Mouse (Mus musculus) right cerebral cortex, postnatal 36 days (tissue): ENCODE results near the gene Osbpl6.

Experiments
- DNase-seq, 2 experiments: peaks; one replicate each; pipeline ENCODE4 v3.0.0; 2022; ENCODE audit warnings: low spot score in 2 of 2, mixed read lengths in 1 of 2

The Osbpl6 gene

DNA sequence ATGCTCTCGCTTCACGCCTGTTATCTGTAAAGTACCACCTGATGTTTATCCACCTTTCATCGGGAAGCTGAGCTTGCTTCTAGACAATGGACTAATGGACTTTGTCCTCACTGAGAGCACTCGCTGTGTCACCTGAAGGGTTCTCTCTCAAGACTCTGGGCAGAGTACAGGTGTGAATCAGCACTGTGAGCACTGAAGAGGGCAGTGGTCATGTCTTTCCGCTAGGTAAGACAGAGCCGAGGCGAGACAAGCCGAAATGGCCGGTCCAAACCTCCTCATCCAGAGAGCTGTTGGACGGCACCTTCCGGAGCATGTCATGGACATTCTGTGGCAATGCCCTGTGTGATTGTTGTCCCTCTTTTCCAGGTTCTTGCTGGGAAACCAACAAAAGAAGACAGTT, 92.6 kb downstream of the Osbpl6 start:
- no peak for DNase-seq

GRCm38 (mm10) chr2:76504122-76504839, 98.0 kb downstream of the Osbpl6 start:
- DNase-seq, result no peak

GRCm38 (mm10) chr2:76504989-76505388, 98.7 kb downstream of the Osbpl6 start:
- DNase-seq, result no peak

GRCm38 (mm10) chr2:76511281-76511721, 105.0 kb downstream of the Osbpl6 start:
- DNase-seq, result no peak

- DNase-seq, result no peak
Measured at GRCm38 (mm10) chr2:76512133-76512532, 105.8 kb downstream of the Osbpl6 start.

DNA sequence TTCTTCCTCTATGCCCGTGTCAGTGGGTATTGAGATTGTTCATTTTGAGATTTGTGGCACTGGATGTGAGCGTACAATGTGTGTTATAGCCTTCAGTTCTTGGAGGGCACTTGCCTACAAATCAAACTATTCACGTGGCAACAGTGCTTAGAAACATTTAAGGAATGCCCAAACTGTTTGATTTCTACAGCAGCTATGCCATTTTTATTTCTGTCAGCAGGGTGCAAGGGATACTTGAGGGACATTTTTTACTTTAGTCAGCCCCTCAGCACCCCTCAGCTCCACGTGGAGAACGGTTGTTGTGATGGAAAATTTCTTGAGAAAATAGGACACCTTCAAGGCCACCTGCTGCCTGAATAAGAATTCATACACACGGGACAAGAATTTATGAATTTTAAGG, 106.6 kb downstream of the Osbpl6 start:
- no peak for DNase-seq

DNA sequence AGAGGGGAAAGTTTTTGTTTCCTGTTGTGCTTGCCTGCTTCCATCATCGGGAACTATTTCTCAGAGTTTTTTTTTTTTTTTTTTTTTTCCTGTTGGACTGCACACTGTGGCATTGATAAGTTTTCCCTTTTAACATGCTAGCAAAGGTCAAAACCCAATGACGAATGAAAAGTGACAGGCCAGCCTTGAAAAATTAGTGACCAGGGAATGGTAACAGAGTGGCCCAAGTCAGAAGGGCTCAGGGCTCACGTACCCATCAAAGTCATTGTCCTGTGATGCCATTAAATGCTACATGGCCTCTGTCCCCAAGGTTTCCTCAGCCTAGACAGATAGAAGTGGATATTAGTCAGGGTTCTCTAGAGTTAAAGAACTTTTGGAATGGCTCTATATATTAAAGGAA, 107.0 kb downstream of the Osbpl6 start:
- no peak for DNase-seq

GRCm38 (mm10) chr2:76517471-76517870, 111.2 kb downstream of the Osbpl6 start:
- DNase-seq, result no peak

DNA sequence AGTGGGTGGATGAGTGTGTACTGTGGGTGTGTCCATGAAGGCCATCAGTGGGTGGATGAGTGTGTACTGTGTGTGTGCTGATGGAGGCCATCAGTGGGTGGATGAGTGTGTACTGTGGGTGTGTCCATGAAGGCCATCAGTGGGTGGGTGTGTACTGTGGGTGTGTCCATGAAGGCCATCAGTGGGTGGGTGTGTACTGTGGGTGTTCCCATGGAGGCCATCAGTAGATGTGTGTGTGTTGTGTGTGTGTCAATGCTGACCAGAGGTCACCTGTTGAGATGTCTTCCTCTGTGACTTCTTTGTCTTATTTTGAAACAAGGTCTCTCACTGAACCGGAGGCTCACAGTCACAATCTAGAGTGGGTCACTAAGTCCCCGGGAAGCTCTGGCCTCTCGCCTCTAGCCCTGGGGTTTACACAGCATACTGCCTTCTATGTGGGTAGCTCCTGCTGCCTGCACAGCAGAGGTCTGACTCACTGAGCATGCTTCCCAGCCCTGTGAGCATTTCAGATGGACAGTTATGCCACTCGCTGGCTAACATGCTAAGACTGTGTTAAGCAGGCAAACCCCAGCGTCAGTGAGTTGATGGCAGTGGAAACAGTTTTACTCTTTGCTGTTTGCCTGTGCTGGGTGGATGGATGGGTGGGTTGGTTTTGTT, 112.2 kb downstream of the Osbpl6 start:
- no peak for DNase-seq

DNA sequence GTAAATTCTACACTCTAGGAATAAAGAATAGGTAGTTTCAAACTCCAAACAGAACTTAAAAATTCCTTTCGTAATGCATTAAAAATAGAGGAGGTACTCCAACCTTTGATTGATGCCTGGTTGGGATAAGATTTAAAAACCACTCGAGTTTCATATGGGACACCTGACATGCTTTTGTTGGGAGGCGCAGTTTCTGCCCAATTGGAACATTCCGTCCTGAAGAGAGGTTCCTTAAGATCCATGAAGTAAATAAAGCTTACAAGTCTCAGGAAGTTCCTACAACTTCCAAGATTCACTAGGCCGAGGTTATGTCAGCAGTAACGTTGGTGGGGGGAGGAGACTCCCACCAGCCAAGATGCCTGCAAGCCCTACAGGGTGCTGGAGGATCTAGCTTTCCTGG, 115.3 kb downstream of the Osbpl6 start:
- DNase-seq, result no peak

- no peak for DNase-seq
Measured at GRCm38 (mm10) chr2:76524451-76524850, 118.1 kb downstream of the Osbpl6 start.

GRCm38 (mm10) chr2:76525645-76526044, 119.3 kb downstream of the Osbpl6 start:
- DNase-seq, result no peak

GRCm38 (mm10) chr2:76532490-76533126, 126.3 kb downstream of the Osbpl6 start:
- DNase-seq, result no peak

DNA sequence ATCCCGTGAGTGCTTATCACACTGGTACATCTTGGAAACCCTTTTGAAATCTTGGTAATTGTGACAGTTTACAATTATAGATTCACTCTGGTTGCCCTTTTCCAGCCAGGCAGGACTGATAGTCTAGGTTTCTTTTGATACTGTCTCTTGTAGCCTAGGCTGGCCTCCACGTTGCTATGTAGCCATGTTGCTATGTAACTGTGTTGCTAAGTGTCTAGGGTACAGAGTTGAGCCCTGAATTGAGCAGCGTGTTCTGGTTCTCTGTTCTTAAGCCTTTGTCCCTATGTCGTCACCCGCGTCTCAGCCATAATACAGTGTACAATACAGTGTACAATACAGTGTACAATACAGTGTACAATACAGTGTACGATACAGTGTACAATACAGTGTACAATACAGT, 128.6 kb downstream of the Osbpl6 start:
- no peak for DNase-seq

- no peak for DNase-seq
Measured at GRCm38 (mm10) chr2:76541900-76542299, 135.6 kb downstream of the Osbpl6 start.

DNA sequence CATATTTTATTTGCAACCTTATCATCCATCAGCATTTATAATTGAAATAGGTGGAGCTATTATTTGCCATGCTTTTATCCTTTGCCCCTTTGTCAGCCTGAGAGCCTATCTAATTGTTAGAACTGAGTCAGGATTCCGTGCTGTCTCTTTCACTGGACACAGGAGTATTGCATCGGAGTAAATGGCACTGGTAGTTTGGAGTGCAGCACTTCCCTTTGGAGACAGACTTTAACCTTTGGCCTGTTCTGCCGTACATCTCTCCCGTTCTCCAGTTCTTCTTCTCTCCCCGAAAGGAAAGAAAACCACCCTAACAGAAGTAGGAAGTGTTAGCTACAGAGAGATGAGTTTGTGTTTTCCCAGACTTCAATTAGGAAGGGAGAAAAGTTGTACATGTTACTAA, 136.6 kb downstream of the Osbpl6 start:
- DNase-seq, result no peak

DNA sequence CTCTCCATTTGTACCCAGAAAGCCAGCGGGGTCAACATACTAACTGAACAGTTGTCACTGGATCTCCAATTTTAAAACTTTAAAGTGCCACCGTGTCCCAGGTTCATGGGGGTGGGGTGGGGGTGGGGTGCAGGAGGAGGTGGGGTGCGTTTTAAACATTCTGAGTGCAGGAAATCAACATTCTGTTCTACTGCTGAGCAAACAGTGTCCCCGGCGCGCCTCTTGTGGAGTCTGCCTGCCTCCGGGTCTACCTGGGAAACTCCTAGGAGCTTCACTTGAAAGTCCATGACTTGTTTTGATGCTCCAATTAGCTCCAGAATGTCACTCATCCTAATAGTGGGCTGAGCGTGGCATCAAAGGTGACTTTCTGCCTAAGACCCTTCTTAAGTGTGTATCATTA, 139.2 kb downstream of the Osbpl6 start:
- no peak for DNase-seq

DNA sequence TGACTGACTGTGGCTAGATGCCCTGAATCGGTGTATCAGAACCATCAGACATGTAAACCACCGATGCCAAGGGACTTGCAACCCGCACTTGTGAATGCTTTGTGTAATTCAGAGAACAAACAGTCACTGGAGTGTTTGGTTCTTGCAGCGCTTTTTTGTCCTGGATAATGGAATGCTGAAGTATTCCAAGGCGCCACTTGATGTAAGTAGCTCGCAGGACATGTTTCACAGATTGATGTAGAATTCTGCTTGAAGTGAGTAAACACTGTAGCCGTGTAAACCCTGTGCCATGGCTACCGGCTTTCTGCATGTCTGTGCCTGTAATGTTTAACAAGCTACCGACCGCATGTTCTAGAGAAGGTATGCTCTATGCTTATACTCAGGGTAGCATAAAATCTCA, 141.9 kb downstream of the Osbpl6 start:
- no peak for DNase-seq

- no peak for DNase-seq
Measured at GRCm38 (mm10) chr2:76548836-76549235, 142.5 kb downstream of the Osbpl6 start.

DNA sequence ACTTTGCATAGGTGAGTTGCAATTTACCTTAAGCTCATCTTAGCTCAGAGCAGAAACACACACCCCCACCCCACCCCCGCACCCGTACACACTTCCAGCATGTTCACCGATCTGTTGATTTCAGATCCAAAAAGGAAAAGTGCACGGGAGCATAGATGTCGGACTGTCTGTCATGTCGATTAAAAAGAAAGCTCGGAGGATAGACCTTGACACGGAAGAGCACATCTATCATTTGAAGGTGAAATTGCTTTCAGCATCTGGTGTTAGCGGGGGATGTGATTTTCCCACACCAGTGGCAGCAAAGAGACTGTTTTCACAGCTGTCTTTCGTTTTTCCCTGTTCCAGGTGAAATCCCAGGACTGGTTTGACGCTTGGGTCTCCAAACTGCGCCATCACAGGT, 143.0 kb downstream of the Osbpl6 start:
- DNase-seq, result no peak

DNA sequence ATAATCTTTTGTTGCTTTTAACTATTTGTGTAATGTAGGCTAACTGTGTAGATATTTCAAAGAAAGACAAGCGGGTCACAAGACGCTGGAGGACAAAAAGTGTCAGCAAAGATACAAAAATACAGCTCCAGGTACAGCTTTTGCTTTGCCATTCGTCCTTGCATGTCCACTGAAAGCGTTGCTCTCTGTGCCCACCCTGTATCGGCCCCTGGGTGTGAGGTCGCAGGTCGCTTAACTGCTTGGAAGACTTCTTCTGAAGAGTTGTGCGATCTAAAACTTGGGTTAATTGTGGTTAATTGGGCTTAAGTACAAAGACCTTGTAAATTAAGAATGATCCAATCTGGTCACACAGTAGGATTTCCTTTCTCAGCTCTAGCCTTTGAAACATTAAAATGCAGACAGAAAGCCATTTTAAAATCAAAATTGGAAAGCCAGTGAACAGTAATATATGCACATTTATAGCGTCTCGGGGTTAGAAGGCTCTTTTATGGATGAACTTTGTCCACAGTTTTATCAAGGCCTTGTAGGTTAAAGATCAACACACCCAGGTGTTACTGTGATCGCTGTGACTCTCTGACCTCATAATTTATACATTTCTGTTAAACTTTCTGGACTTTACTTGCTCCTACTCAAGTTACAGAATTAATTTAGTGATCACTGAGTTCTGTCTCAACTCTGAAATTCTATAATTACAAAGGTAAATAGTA, 149.7 kb downstream of the Osbpl6 start:
- no peak for DNase-seq

- DNase-seq, result no peak
Measured at GRCm38 (mm10) chr2:76560146-76560545, 153.8 kb downstream of the Osbpl6 start.
